Mouse (Mus musculus): ENCODE results near the gene Wbp1l.

- no peak for TF ChIP-seq CTCF (IDR thresholded peaks at IDR 0.05; ENCODE audit: borderline replicate concordance, insufficient read depth, low read length)
- TF ChIP-seq POLR2A (IDR thresholded peaks at IDR 0.05; ENCODE audit: low read depth, low read length): no peak
Observed at GRCm38 (mm10) chr19:46662214-46662613, 63.3 kb downstream of the Wbp1l start.

All from embryonic fibroblast, embryonic 13.5 days (primary cell).